Mouse (Mus musculus) monocyte, adult 2 months (primary cell): ENCODE data around the gene Nelfb.

Experiments
- DNase-seq, 2 experiments: peaks; one replicate each; pipeline ENCODE4 v3.0.0; 2022; ENCODE audit warnings: low spot score in 2 of 2, low read depth in 1 of 2

The Nelfb gene

GRCm38 (mm10) chr2:25197946-25198345 lies 13.3 kb downstream of the Nelfb start:
- no peak for DNase-seq

- no peak for DNase-seq
Observed at GRCm38 (mm10) chr2:25197191-25197590, 14.1 kb downstream of the Nelfb start.

DNA sequence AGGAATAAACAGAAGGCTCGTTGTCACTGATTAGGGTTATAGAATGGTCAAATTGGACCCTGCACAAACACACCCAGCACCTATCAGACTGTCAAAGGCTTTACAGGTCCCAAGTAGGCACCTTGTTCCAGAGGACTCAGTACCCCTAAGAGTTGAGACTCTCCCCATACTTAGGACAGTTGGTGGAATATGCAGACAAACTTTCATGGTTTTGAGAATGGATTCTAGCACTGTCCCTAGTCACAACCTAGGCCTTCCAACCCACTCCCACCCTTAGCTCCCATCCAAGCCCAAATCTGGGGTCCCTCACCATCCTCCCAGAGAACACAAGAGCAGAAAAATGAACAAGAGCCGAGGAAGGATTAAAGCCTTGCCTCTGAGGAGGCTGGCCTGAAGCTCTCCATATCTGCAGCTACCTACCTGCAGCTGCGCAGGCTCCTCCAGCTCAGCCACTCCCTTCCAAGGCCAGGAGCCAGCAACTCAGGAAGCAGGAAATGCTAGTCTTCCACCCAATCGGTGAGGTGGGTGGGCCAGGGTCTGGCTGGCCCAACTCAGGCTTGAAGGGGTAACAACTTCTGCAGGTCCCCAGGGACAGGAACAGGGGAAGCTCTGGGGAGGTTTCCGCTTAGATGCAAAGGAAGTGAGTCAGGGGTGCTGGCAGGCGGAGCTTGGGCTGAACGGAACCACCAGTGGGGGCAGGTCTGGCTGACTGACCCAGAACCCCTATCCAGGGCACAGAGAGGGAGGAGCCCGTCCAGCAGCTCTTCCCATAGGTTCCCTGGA lies 14.9 kb downstream of the Nelfb start, which contains the start of gene Tor4a:
Gene Tor4a (minus strand): TSS at position 715 of the 783 bp plus-strand sequence.
- peak in 1 of 2 experiments; percentile 49 for DNase-seq

DNA sequence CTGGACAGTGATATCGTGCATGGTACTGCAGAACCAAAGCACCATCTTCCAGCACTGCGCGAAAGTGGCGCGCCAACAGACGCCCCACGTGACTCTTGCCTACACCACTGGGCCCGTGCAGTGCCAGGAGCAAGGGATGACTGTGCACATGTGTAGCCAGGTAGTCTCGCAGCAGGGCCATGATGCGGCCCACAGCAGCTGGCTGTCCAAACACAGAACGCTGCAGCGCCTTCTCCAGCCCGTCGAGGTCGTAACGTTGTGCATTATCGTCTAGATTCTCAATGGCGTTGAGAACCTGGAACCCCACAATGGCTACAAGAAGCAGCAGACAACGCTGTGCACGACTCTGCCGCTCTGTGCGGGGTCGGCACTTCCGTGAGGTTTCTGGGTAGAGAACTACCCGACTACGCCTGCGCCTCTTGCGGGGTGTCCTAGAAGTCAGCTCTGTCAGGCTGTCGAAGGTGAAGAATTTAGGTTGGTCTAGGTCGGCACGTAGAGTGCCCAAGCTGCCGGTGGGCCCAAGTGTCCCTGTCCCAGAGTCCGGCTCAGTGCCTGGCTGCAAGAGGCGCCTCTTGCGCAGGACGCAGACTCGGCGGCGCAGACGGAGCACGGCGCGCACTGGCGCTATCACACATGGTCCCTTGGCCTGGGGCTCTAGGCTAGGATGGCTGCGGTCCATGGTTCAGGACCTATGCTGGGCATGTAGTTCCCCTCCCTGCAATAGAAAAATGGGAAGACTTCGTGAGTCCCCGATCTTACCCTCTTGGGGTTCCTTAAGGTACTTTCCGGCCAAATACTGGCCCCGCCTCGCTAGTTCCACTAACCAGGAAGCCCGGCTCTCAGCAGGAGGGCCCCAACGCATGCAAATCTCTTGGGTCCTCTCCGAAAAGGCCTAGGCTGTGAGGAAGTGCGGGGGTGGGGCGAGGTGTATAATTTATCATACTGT lies 15.8 kb downstream of the Nelfb start:
- DNase-seq, result peak in 1 of 2 experiments; percentile 64

GRCm38 (mm10) chr2:25194486-25195171 lies 16.7 kb downstream of the Nelfb start:
- no peak for DNase-seq

GRCm38 (mm10) chr2:25194006-25194405 lies 17.3 kb downstream of the Nelfb start:
- no peak for DNase-seq

DNA sequence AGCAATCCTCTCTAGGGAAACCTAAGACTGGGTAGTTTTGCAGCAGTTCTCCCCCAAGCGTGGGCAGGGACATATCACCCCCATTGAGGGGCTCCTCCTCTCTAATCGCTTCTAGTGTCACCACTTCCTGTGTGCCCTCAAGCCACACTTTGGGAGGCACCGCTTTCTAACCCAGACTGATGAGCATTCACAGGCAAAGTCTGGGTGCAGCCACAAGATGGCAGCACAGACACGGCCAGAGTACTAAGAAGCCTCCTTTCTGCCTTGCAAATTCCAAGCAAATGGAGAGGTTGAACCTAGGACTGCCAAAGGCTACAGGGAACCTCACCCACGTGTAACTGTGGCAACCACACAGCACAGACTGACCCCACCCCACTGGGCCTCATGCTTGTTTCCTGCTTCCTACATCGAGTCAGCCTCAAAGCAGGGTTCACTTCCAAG lies 17.9 kb downstream of the Nelfb start:
- peak; percentile 63 to 72 for DNase-seq

- DNase-seq, result no peak
Observed at GRCm38 (mm10) chr2:25187841-25188240, 23.4 kb downstream of the Nelfb start.

GRCm38 (mm10) chr2:25186575-25186930 lies 24.7 kb downstream of the Nelfb start:
- no peak for DNase-seq

DNA sequence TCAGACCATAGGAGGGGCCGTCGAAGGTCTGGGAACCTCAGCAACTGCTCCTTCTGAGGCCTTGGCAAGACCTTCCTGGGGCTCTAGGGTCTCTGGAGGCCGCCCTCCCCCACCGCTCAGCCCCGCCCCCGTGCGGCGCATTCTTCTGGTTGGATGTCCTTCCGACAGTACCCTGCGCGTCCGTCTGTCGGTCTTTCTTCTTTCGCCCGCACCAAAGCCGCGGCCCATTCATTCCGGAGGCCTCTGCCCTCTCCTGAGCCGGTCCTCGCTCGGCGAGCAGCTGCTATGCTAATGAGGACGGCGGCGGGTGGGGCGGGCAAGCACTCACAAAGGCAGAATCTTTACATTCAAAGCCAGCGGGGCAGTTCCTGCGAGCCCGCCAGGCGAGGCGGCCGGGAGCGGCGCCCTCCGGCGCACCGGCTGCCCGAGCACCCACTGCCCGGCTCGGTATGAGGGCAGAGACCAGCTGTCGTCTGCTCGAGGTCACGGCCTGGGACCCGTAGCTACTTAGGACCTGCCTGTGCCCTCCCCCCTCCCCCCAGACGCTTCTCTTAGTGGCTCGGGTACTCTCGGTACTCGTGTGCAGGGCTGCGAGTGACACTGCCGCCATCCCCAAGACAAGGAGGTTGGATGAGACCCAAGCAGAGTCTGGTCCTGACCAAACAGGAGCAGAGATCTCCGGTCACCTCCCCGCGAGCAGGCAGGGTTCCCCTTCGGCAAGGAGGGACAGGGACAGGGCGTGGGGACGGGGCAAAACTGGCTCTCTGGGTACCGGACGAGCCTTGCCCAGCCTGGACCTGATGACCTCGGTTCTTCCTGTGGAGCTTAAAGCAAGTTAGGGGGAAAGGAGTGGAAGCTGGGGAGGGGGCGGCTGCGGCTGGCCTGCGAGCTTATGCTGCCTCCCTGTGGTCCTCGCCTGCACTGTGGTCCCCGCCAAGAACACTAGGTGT lies 25.4 kb downstream of the Nelfb start:
- DNase-seq, result no peak

DNA sequence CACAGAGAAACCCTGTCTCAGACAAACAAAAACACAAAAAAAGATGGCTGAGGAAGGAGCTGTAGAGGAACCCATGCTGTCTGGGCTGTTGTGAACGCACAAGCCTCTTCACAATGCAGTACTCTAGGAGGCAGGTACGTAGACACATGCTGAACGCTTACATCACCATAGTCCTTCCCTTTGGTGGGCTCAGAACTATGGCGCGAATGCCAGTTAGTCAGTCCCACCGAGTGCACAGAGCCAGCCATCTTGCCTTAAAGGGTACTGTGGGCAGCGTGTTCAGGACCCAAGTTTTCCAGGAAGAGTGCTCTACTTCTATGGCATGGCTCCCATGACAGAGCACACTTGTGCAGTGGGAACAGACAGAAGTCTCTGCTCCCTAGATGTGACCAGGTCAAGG lies 26.8 kb downstream of the Nelfb start:
- DNase-seq, result no peak

- no peak for DNase-seq
Observed at GRCm38 (mm10) chr2:25183336-25183735, 28.0 kb downstream of the Nelfb start.

- no peak for DNase-seq
Observed at GRCm38 (mm10) chr2:25182664-25183063, 28.6 kb downstream of the Nelfb start.

- DNase-seq, result no peak
Observed at GRCm38 (mm10) chr2:25181891-25182397, 29.3 kb downstream of the Nelfb start.

DNA sequence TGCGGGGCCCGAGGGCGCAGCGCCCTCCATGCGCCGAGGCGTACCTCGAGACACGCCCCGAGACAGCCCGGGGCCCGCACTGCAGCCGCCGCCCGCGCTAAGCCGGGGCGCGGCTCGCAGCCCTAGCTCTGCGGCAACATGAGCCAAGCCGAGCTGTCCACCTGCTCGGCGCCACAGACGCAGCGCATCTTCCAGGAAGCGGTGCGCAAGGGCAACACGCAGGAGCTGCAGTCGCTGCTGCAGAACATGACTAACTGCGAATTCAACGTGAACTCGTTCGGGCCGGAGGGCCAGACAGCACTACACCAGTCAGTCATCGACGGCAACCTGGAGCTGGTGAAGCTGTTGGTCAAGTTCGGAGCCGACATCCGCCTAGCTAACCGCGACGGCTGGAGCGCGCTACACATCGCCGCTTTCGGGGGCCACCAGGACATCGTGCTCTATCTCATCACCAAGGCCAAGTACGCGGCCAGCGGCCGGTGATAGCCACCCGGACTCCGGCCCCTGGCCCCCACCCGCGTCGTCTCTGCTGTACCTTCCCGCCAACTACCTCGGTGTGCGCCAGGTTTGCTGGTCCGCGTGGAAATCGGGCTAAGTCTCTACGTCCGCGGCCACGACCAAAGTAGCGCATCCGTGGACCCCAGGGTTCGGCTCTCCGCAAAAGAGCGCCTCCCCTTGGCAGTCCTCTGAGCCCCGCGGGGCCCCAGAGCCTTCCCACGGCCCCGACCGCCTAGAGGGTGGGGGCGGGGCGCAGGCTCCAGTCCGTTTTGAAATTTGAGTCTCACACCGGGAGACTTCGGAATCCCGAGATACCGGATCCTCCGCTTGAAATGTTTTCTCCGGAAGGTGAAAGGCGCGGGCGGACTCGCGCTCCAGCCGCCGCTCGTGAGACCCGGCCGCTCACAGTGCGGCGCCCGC lies 30.1 kb downstream of the Nelfb start:
- DNase-seq, result no peak

DNA sequence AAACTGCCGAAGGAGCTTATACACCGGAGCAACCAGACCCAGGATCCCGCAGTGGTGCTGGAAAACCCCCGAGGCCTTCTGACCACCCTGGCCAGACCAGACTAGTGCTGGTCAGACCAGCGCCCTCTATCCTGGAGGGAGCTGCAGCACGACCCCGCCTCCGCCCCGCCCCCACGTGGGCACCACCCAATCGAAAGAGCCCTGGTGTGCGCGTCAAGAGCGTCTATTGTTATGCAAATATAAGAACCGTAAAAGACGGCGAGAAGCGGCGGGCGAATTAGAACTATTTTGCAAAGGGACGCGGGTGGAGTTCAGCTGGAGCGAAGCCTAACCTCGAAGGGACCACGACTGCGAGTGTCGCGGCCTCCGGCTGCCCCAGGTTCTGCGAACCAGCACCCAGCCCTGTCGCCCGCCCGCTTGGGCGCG lies 30.8 kb downstream of the Nelfb start, which contains the start of gene Nrarp:
Gene Nrarp (plus strand): TSS at position 281 of the 426 bp plus-strand sequence.
- DNase-seq, result peak; percentile 65 to 79

DNA sequence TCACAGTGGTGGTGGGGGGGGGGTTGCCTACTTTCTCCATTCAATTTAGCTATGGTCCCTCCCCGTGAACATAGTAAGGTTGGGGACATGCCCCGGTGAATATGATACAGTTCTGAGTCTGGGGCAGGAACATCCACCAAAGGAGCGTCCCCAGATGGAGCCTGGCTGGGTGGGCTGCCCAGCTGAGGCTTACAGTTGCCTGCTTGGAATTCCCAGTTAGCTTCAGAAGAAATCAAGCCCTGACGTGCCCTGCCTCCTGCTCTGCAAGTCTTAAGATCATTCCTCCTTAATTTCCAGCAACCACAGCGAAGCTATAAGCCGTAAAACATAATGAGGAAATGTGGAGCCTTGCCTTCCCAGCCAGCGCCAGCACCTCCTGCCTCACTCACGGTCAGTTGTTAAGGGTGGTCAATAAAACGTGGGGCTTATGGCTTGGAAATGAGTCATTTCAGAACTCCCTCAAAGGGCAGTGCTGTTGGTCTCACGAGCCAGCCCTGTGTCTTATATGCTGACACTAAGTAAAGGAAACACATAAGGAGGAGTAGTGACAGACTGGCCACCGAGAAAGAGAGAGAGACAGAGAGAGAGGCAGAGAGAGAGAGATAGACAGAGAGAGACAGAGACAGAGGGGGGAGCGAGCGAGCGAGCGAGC lies 31.6 kb downstream of the Nelfb start:
- DNase-seq, result no peak

- no peak for DNase-seq
Observed at GRCm38 (mm10) chr2:25178285-25178972, 32.9 kb downstream of the Nelfb start.
